Mouse (Mus musculus) hindbrain, embryonic 13.5 days (tissue): ENCODE measurements at regions not wholly inside any gene's neighbourhood (a gene's known extent, or its start where the extent isn't known, plus 50 kb on each side); places are given as distances from the start of the nearest gene placed in this dataset.

Experiments used
- ATAC-seq: fragments of 200-750 bp; cut with Nextera tagmentation; 2 replicates; pipeline ENCODE4 v1.8.0; 2017; ENCODE audit warnings: moderate TSS enrichment; ENCODE audit not compliant: low FRiP score
- H3K27ac ChIP-seq: fragments of 300-500 bp; sonication (generic); 2 replicates; pipeline ENCODE4 v1.5.1; 2015; ENCODE audit warnings: inconsistent platforms, mild to moderate bottlenecking, moderate library complexity
- H3K27me3 ChIP-seq: fragments of 300-500 bp; sonication (generic); 2 replicates; pipeline ENCODE4 v1.6.1; 2015; ENCODE audit warnings: mild to moderate bottlenecking, inconsistent platforms
- H3K36me3 ChIP-seq: fragments of 300-500 bp; sonication (generic); 2 replicates; pipeline ENCODE4 v1.6.1; 2015; ENCODE audit warnings: mild to moderate bottlenecking, inconsistent platforms
- H3K4me1 ChIP-seq: fragments of 300-500 bp; sonication (generic); replicated peaks from 2 replicates; pipeline ENCODE4 v1.6.1; 2015; ENCODE audit warnings: inconsistent platforms
- H3K4me2 ChIP-seq: fragments of 300-500 bp; sonication (generic); 2 replicates; pipeline ENCODE4 v1.6.1; 2015; ENCODE audit warnings: inconsistent platforms, mild to moderate bottlenecking, moderate library complexity
- H3K4me3 ChIP-seq: fragments of 300-500 bp; sonication (generic); 2 replicates; pipeline ENCODE4 v1.5.1; 2015; ENCODE audit warnings: mild to moderate bottlenecking, inconsistent platforms
- H3K9ac ChIP-seq: fragments of 300-500 bp; sonication (generic); 2 replicates; pipeline ENCODE4 v1.6.1; 2015; ENCODE audit warnings: mild to moderate bottlenecking, inconsistent platforms
- H3K9me3 ChIP-seq: fragments of 300-500 bp; sonication (generic); 2 replicates; pipeline ENCODE4 v1.6.1; 2016; ENCODE audit warnings: inconsistent platforms
- WGBS: fragments of 180-500 bp; shearing (Covaris S2); methylation state at CpG from one replicate; pipeline ENCODE4 v1.1.7; 2015; 5-methylcytosine and 5-hydroxymethylcytosine counted together

DNA sequence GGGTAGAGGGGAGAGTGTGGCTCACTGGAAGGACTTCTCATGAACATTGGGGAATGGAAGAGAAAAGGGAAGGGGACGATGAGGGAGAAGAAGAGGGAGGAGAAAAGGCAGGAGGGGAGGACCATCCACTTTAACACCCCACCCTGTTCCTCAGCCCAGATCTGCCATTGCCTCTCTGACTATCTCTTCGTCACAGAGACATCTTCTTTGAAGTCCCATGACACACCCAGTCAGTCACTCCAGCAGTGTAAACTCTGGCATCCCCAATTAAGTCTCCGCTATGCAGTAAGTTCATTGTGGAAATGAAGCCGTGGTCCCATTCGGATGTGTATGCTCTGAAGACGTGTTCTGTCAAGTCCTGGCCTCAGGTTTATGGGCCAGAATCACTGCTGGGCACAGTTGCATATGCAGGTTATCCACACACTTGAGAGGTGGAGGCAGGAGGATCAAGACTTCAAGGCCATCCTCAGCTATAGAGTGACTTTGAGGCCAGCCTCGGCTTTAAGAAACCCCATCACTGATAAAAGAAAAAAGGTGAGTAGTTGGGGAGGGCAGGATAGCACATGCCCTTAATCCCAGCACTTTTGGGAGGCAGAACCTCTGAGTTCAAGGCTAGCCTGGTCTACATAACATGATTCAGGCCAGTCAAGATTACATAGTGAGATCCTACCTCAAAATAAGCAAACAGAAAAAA lies 141.0 kb upstream of the Med13l start:
- 88% methylated on average over 7 of the region's 7 CpGs for WGBS
- Histone ChIP-seq H3K9ac (no peak overlapping the region), H3K4me1 (peaks cover 22% of the 10 kb centered on the region), H3K4me2 (no peak overlapping the region), H3K27ac (no peak overlapping the region), H3K9me3 (no peaks in the 10 kb centered on the region), H3K36me3 (no peaks in the 10 kb centered on the region), H3K4me3 (no peak overlapping the region), H3K27me3 (peaks cover 2% of the 10 kb centered on the region; the same call in 1 of the 2 replicates)
- no peak for ATAC-seq

DNA sequence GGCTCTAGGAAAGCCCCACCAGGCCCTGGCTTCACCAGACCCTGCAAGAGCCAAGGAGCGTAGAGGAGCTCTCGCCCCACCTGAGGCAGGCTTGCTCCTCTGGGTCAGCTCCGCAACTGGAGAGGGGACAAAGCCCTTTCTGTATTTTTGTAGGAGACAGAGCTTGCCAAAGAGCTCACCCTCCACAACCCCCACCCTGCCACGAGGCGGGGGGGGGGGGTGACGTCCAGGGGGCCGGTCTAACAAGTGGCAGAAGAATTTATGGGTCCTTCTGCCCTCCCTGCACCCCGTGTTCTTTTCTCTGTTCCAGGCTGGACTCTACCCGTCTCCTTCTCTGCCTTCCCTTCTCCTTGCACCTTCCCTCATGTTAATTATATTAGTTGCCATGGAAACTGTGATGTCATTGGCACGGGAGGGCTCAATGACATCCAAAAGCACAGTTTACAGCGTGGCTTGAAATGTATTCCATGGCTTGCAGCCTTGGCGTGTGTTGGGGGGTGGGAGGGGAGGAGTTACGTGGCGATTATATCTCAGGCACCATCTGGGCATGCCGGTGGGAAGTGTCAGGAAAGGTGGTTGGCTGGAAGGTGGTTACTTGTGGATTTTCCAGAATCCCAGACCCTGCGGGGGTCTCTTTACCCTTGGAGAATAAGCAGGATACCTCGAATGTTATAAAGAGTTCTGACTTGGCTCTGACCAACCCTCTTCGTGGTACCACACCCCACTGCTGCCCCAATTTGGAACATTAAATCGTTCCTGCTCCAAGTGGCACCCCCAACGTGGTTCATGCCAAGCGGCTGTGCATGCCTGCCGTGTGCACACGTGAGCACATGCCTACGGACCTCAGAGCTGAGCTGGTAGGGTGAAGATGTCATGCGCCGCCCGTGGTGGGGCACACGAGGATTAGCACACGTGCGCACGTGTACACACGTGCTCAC lies 138.3 kb upstream of the Med13l start:
- Histone ChIP-seq H3K36me3 (no peaks in the 10 kb centered on the region), H3K4me1 (peaks cover 25% of the 10 kb centered on the region), H3K4me3 (peak overlapping the region; percentile 28), H3K27ac (peak overlapping the region; percentile 93), H3K4me2 (peak overlapping the region; percentile 57), H3K9me3 (no peaks in the 10 kb centered on the region), H3K27me3 (peaks cover 8% of the 10 kb centered on the region; the same call in 1 of the 2 replicates), H3K9ac (peak overlapping the region; percentile 70)
- peak; percentile 90 for ATAC-seq
- WGBS, result 43% methylated on average over 32 of the region's 32 CpGs

DNA sequence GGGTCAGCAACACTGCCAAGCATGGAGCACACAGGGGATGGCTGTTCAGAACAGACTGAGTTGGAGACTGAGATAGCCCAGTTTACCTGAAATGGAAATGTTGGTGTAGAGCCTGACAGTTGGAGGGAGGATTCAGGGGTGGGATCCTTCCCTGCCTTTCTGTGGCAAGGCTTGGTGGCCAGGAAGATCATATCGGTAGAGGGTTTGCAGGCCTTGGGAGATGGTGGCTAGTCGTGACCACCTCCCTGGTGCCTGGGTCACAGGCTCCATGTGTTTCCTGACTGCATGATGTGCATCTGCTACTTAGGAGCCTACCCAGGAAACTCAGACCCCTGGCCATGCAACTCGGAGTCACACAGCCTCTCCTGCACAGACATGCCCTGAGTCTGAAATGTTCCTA lies 136.3 kb upstream of the Med13l start:
- ATAC-seq, result no peak
- WGBS, result 86% methylated on average over 3 of the region's 3 CpGs
- H3K9ac ChIP-seq, result no peak overlapping the region
- H3K4me1 ChIP-seq, result peaks cover 25% of the 10 kb centered on the region
- no peaks in the 10 kb centered on the region for H3K36me3 ChIP-seq
- H3K9me3 ChIP-seq, result no peaks in the 10 kb centered on the region
- peaks cover 8% of the 10 kb centered on the region; the same call in 1 of the 2 replicates for H3K27me3 ChIP-seq
- H3K27ac ChIP-seq, result no peak overlapping the region
- no peak overlapping the region for H3K4me3 ChIP-seq
- H3K4me2 ChIP-seq, result no peak overlapping the region

DNA sequence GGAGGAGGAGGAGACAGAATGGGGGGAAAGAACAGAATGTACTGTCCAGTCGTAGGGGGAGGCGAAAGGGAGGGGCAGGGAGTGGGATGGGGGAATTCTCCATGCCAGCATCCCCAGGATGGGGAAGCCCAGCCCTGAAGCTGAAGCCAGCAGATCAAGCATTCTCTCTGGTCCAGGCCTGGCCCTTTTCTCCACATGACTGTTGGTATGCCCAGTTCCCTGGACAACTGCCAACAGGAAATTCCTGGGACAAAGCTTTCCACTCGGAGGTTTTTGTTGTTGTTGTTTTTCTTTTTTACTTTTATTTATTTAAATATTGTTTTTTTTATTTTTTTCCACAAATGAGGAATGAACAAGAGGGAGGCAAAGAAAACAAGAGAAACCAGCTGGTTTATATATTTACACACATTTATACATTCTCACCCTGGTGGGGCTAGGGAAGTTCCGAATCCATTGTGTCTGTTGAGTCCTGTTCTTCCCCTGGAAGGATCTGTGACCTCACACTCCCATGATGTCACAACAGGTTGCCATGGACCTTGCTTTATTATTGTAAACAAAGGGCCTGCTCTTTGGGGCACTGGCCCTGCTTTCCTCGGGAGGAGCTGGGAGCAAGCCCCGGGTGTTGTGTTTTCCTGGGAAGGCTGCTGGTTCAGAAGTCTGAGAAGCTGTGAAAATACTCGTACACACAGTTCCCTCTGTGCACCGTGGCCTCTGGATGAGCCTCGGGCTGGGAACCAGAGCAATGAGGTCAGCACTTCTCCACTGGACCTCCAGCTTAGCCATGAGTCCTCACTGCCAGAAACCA lies 135.5 kb upstream of the Med13l start:
- Histone ChIP-seq H3K9me3 (no peaks in the 10 kb centered on the region), H3K36me3 (no peaks in the 10 kb centered on the region), H3K27ac (no peak overlapping the region), H3K4me1 (peaks cover 25% of the 10 kb centered on the region), H3K27me3 (peaks cover 8% of the 10 kb centered on the region; the same call in 1 of the 2 replicates), H3K4me3 (no peak overlapping the region), H3K9ac (no peak overlapping the region), H3K4me2 (no peak overlapping the region)
- 43% methylated on average over 9 of the region's 9 CpGs for WGBS
- ATAC-seq, result no peak

DNA sequence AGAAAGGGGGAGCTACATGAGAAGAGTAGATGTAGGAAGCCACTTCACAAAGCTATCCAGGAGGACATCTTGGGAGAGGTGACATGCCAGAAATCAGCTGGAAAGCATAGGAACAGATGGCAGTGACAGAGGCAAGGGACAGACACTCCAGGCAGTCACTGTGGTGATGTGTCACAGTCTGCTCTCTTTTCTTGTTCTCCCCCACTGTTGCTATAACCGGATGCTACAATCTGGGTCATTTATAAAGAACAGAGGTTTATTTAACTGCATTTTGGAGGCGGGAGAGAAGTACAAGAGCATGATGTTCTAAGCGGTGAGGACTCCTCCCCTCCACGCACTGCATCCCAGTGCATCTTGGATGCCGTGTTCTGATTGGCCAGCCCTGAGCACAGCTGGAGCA lies 133.8 kb upstream of the Med13l start:
- Histone ChIP-seq H3K36me3 (no peaks in the 10 kb centered on the region), H3K9me3 (no peaks in the 10 kb centered on the region), H3K4me1 (peaks cover 22% of the 10 kb centered on the region), H3K4me3 (no peak overlapping the region), H3K4me2 (no peak overlapping the region), H3K9ac (no peak overlapping the region), H3K27ac (no peak overlapping the region), H3K27me3 (peaks cover 8% of the 10 kb centered on the region; the same call in 1 of the 2 replicates)
- ATAC-seq, result no peak
- WGBS, result 55% methylated on average over 5 of the region's 5 CpGs

DNA sequence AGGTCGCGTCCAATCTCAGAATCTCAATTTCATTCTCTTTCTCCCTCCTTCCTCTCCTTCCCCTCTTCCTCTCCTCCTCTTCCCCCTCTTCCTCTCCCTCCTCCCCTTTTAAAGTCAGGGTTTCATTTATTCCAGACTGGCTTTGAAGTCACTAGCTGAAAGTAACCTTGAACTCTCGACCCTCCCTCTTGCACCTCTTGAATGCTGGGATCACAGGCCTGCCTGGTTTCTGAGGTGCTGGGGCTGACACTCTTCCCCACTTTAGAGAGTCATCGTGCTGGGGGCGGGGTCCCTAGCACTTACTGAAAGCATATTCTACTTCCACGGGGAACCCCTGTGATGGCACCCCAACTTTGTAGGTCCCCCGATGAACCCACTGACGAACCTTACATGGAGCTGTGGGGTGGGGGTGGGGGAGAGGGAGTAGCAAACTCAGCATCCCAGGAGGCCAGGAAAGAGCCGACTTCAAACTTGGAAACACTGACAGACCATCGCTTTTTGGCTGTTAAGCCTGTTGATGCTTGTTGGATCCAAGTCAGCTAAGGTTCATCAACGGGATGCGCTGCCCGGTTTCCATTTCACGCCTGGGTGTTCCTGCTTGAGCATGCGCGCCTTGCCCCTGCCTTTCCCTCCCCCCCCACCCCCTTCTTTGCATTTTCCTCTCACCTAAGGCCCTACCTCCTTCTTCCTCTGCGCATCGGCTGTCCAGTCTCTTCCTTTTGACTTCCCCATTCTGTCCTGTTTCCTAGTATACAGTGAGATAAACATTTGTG lies 132.0 kb upstream of the Med13l start:
- WGBS, result 76% methylated on average over 18 of the region's 18 CpGs
- no peak for ATAC-seq

DNA sequence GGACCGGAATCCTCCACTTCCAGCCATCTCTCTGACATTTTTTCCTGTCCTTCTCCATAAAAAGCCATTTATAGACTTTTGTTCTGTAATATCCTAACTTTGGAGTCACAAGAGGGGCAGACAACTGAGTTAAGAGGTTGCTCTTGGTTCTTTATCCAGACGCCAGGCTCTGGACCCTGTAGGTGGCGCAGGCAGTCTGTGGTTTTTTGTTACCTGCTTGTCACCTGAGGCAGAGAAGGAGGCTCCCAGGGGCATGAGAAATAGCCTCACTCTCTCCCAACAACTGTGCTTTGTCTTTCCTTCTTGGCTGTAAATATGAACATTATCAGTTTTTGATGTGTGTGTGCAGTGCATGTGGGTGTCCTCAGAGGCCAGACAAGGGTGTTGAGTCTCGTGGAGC lies 126.9 kb upstream of the Med13l start:
- H3K4me1 ChIP-seq, result peaks cover 17% of the 10 kb centered on the region
- no peak for ATAC-seq
- 79% methylated on average over 4 of the region's 4 CpGs for WGBS
- no peak overlapping the region for H3K27ac ChIP-seq
- no peak overlapping the region for H3K4me2 ChIP-seq
- H3K27me3 ChIP-seq, result peaks cover 46% of the 10 kb centered on the region
- H3K9ac ChIP-seq, result no peak overlapping the region
- H3K9me3 ChIP-seq, result no peaks in the 10 kb centered on the region
- H3K4me3 ChIP-seq, result no peak overlapping the region
- H3K36me3 ChIP-seq, result no peaks in the 10 kb centered on the region

More for the DNA sequence above, 132.0 kb upstream of the Med13l start:
- no peak overlapping the region for H3K27ac ChIP-seq
- H3K9me3 ChIP-seq, result no peaks in the 10 kb centered on the region
- 0 out of 2 replicates have a peak, but pooled peaks cover 7% of the 10 kb centered on the region for H3K4me1 ChIP-seq
- no peak overlapping the region for H3K4me3 ChIP-seq
- H3K27me3 ChIP-seq, result peaks cover 10% of the 10 kb centered on the region; the same call in 1 of the 2 replicates
- H3K36me3 ChIP-seq, result no peaks in the 10 kb centered on the region
- H3K4me2 ChIP-seq, result no peak overlapping the region
- H3K9ac ChIP-seq, result no peak overlapping the region

DNA sequence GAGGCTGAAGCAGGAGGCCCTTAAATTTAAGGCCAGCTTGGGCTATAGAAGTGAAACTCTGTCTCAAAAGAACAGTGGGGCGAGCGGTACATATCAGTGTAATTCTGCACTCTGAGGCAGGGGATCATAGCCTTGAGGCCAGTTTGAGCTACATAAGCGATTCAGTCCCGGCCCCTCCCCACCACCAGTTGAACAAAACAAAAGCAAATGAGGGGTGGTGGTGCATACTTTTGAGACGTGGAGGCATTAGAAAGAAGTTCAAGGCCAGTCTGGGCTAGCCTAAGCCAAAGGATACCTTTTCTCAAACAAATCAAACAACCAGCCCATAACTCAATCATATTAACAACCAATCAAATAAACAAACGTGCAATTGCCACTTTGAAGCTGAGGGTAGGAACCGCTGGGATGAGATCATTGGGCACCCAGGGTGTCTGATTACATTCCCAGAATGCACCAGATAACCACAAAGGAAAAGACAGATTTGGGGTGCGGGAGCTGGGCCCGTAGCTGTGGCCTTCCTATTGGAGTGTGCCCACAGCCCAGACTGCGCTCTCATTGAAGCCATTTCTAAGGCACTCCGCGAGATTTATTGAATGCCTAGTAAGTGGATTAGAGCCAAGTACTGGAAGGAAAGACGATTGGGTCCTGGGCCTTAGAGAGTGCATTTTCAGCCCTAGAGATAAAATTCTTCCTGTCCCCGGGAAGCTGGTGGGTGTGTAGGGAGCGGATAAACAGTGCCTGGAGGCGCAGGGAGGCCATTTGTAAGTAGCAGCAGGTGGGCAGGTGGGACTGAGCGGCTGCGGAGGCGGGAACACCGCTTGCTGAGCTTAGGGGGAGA lies 125.5 kb upstream of the Med13l start:
- Histone ChIP-seq H3K9ac (no peak overlapping the region), H3K4me1 (peaks cover 17% of the 10 kb centered on the region), H3K4me3 (no peak overlapping the region), H3K27me3 (peaks cover 56% of the 10 kb centered on the region), H3K27ac (no peak overlapping the region), H3K4me2 (no peak overlapping the region), H3K9me3 (no peaks in the 10 kb centered on the region), H3K36me3 (no peaks in the 10 kb centered on the region)
- ATAC-seq, result no peak
- WGBS, result 16% methylated on average over 20 of the region's 20 CpGs

DNA sequence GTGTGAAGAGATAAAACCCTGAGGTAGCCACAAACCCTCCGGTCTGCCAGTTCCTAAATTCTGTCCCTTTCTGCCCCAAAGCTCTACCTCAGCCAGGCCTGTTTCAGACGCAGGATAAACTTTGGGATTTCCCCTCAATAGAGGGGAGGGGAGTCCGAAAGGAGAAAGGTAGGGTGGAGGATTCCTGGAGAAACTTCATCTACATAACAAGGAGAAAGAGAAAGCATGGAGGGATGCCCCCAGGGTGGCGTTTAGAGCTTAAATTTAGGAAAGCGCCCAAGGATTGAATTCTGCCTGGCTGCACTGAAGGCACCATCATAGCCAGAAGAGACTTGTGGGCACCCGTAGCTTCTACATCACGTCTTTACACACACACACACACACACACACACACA lies 124.9 kb upstream of the Med13l start:
- no peak overlapping the region for H3K27ac ChIP-seq
- no peak overlapping the region for H3K4me3 ChIP-seq
- H3K4me2 ChIP-seq, result no peak overlapping the region
- H3K36me3 ChIP-seq, result no peaks in the 10 kb centered on the region
- no peak overlapping the region for H3K9ac ChIP-seq
- no peaks in the 10 kb centered on the region for H3K9me3 ChIP-seq
- ATAC-seq, result no peak
- H3K4me1 ChIP-seq, result peaks cover 17% of the 10 kb centered on the region
- H3K27me3 ChIP-seq, result peaks cover 57% of the 10 kb centered on the region
- WGBS, result 23% methylated on average over 7 of the region's 7 CpGs

DNA sequence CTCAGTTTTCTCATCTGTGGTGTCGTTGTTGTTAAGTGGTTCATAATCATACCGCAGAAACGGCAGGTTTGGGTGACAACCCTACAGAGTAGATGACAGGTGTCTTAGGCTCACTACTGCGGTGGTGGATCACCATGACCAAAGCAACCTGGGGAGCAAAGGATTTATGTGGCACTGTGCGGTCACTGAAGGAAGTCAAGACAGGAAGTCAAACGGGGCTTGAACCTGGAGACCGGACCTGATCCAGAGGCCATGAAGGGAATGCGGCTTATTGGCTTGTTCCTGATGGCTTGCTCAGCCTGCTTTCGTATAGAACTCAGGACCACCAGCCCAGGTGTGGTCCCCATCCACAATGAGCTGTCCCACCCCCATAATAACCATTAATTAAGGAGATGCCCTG lies 124.4 kb upstream of the Med13l start:
- Histone ChIP-seq H3K36me3 (no peaks in the 10 kb centered on the region), H3K9ac (no peak overlapping the region), H3K4me1 (peaks cover 17% of the 10 kb centered on the region), H3K9me3 (no peaks in the 10 kb centered on the region), H3K27ac (no peak overlapping the region), H3K4me3 (no peak overlapping the region), H3K4me2 (no peak overlapping the region), H3K27me3 (peaks cover 57% of the 10 kb centered on the region)
- WGBS, result 20% methylated on average over 9 of the region's 9 CpGs
- ATAC-seq, result no peak
